Mouse (Mus musculus): Measurements from ENCODE around the gene Ptpn12. TPM values are rescaled to one million over a fixed set of nuclear protein-coding genes. Genes with fewer than 3 reads are reported as not detected.
A peak's percentile ranks its signal among the peaks of the same experiment; 100 is the strongest.

Gene Ptpn12
- total and polyA plus RNA-seq, 2 experiments from 2014 or later, result 11.6 to 23.8 TPM

DNA sequence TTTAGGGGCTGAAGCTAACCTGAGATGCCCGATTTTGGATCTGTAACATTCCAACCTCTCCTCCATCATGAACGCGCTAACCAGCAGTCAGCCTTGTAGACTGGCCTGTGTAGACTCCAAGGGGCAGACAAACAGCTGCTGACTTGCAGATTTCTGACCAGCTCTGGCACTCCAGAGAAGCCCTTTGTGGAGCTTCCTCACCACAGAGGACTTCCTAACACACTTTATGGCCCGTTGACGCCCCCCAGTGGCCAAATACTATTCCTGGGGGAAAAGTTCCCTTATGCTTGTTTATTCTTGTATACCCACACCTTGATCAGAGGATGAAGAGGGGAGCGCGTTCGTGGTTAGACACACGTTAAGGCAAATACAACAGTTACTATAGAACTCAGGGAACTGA is 86.7 kb downstream of the Ptpn12 start:
- Histone ChIP-seq H3K9me3 (replicated peaks; ENCODE audit: control insufficient read depth, low read length) (no peaks in the 10 kb centered on the region), H3K4me1 (ENCODE audit: control insufficient read depth, insufficient read depth) (no peaks in the 10 kb centered on the region; the same call in 1 of the 2 replicates), H3K36me3 (replicated peaks; ENCODE audit: control insufficient read depth, insufficient read depth, low read length) (no peaks in the 10 kb centered on the region), H3K4me2 (ENCODE audit: low read depth, low read length) (no peak overlapping the region), H3K4me3 (ENCODE audit: low read depth, low read length) (no peak overlapping the region), H3K27me3 (ENCODE audit: control insufficient read depth, insufficient read depth, low read length) (no peaks in the 10 kb centered on the region), H3K27ac (ENCODE audit: low read depth) (no peak overlapping the region), H3K9ac (replicated peaks; ENCODE audit: low read depth, low read length) (no peak overlapping the region)
- TF ChIP-seq EP300 (IDR thresholded peaks at IDR 0.05; ENCODE audit: low read depth) (no peak), CTCF (IDR thresholded peaks at IDR 0.05; ENCODE audit: low read depth) (peak; percentile 39)
- WGBS, result 57% methylated on average over 9 of the region's 9 CpGs
- peak; percentile 52; the same call in 1 of the 2 replicates for ATAC-seq (ENCODE audit: insufficient read depth, low read depth)
- no peak for DNase-seq (ENCODE audit: low spot score)

DNA sequence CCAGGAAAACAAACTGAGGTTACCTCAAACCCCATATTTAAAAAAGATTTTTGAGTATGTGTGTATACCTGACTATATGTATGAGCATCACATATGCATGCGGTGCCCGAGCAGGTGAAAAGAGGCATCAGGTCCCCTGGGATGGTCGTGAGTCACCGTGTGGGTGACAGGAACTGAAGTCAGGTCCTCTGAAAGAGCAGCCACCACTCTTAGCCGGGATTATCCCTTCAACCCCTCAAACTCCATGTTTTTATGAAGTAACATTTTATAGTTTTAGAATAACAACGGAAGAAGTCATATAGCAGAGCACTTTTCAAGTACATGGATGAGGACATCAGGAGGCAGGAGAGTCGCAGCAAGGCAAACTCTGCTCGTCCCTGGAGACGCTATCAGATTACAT is 87.2 kb downstream of the Ptpn12 start:
- no peak for TF ChIP-seq EP300 (IDR thresholded peaks at IDR 0.05; ENCODE audit: low read depth)
- no peak for TF ChIP-seq CTCF (IDR thresholded peaks at IDR 0.05; ENCODE audit: low read depth)
- Histone ChIP-seq H3K9me3 (replicated peaks; ENCODE audit: control insufficient read depth, low read length) (no peaks in the 10 kb centered on the region), H3K4me1 (ENCODE audit: control insufficient read depth, insufficient read depth) (no peaks in the 10 kb centered on the region; the same call in 1 of the 2 replicates), H3K4me2 (ENCODE audit: low read depth, low read length) (no peak overlapping the region), H3K27ac (ENCODE audit: low read depth) (no peak overlapping the region), H3K4me3 (ENCODE audit: low read depth, low read length) (no peak overlapping the region), H3K36me3 (replicated peaks; ENCODE audit: control insufficient read depth, insufficient read depth, low read length) (no peaks in the 10 kb centered on the region), H3K27me3 (ENCODE audit: control insufficient read depth, insufficient read depth, low read length) (no peaks in the 10 kb centered on the region), H3K9ac (replicated peaks; ENCODE audit: low read depth, low read length) (no peak overlapping the region)
- ATAC-seq (ENCODE audit: insufficient read depth, low read depth), result no peak
- DNase-seq (ENCODE audit: low spot score), result no peak
- 62% methylated on average over 9 of the region's 9 CpGs for WGBS

DNA sequence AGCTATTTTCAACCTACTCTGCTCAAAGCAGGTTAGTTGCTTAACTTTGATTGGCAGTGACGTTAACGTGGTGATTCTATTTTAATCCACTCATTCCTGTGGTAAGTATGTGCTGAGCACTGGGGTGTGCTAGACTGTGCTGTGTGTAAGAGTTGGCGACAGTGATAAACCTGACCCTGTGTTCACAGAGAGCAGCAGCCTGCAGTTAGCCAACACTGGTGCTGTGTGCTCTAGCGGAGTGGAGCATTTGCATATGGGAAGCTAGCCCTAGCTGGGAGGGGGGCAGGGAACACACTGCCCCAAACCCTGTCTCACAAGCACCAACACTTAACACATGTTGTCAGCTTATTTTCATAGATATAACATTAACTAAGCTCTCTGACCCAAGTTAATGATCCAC is 87.8 kb downstream of the Ptpn12 start:
- Histone ChIP-seq H3K4me3 (ENCODE audit: low read depth, low read length) (no peak overlapping the region), H3K9me3 (replicated peaks; ENCODE audit: control insufficient read depth, low read length) (no peaks in the 10 kb centered on the region), H3K27ac (ENCODE audit: low read depth) (peak overlapping the region; percentile 58), H3K27me3 (ENCODE audit: control insufficient read depth, insufficient read depth, low read length) (no peaks in the 10 kb centered on the region), H3K36me3 (replicated peaks; ENCODE audit: control insufficient read depth, insufficient read depth, low read length) (no peaks in the 10 kb centered on the region), H3K4me1 (ENCODE audit: control insufficient read depth, insufficient read depth) (no peaks in the 10 kb centered on the region; the same call in 1 of the 2 replicates), H3K4me2 (ENCODE audit: low read depth, low read length) (peak overlapping the region; percentile 10; the same call in 1 of the 2 replicates), H3K9ac (replicated peaks; ENCODE audit: low read depth, low read length) (no peak overlapping the region)
- 16% methylated on average over 4 of the region's 4 CpGs for WGBS
- ATAC-seq (ENCODE audit: insufficient read depth, low read depth) (peak; percentile 80), DNase-seq (ENCODE audit: low spot score) (peak; percentile 30)
- TF ChIP-seq EP300 (IDR thresholded peaks at IDR 0.05; ENCODE audit: low read depth) (no peak), CTCF (IDR thresholded peaks at IDR 0.05; ENCODE audit: low read depth) (no peak)

DNA sequence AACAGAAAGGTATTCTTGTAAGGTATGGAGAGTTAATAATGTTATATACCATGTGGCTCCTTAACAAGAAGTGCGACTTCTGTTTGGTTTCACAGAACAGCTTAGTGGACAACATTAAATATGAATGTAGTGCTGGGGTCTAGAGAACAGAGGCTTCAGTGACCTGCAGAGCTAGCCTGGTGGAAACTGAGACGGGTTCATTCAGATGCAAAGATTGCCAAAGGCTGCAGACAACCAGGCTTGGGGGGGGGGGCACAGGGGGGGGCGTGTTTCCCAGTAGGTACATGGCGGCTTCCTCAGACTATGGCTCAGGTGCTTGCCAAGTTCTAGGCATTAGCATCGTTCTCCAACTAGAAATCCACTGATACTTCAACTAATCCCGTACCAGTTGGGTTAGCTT is 91.3 kb downstream of the Ptpn12 start:
- Histone ChIP-seq H3K27me3 (ENCODE audit: control insufficient read depth, insufficient read depth, low read length) (no peaks in the 10 kb centered on the region), H3K4me2 (ENCODE audit: low read depth, low read length) (no peak overlapping the region), H3K36me3 (replicated peaks; ENCODE audit: control insufficient read depth, insufficient read depth, low read length) (no peaks in the 10 kb centered on the region), H3K4me1 (ENCODE audit: control insufficient read depth, insufficient read depth) (no peaks in the 10 kb centered on the region; the same call in 1 of the 2 replicates), H3K9ac (replicated peaks; ENCODE audit: low read depth, low read length) (no peak overlapping the region), H3K4me3 (ENCODE audit: low read depth, low read length) (no peak overlapping the region), H3K27ac (ENCODE audit: low read depth) (no peak overlapping the region), H3K9me3 (replicated peaks; ENCODE audit: control insufficient read depth, low read length) (no peaks in the 10 kb centered on the region)
- 82% methylated on average over 6 of the region's 6 CpGs for whole genome bisulfite sequencing
- ATAC-seq (ENCODE audit: insufficient read depth, low read depth) (no peak), DNase-seq (ENCODE audit: low spot score) (no peak)
- no peak for TF ChIP-seq CTCF (IDR thresholded peaks at IDR 0.05; ENCODE audit: low read depth)
- TF ChIP-seq EP300 (IDR thresholded peaks at IDR 0.05; ENCODE audit: low read depth), result no peak

DNA sequence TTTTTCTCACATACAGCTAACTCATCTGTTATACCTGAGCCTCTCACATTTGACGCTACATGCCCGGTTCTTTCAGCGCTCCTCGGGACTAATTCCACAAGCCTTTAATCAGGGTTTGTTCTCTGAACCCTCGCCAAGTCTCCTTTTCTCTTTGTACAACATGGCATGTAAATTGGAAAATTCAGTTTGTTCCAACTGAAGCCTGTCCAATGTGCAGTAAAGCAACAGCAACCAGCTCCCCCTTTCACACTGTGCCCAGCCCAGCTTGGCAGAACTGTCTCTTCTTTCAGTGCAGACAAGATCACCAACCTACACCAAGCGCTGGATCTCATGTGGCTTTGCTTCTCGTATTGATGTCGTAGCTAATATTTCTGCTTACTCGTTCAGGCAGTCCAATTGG is 92.4 kb downstream of the Ptpn12 start:
- H3K4me3 ChIP-seq (ENCODE audit: low read depth, low read length), result no peak overlapping the region
- ATAC-seq (ENCODE audit: insufficient read depth, low read depth) (no peak), DNase-seq (ENCODE audit: low spot score) (no peak)
- 81% methylated on average over 9 of the region's 9 CpGs for WGBS
- no peak overlapping the region for H3K27ac ChIP-seq (ENCODE audit: low read depth)
- no peak overlapping the region for H3K4me2 ChIP-seq (ENCODE audit: low read depth, low read length)
- no peaks in the 10 kb centered on the region for H3K27me3 ChIP-seq (ENCODE audit: control insufficient read depth, insufficient read depth, low read length)
- no peaks in the 10 kb centered on the region; the same call in 1 of the 2 replicates for H3K4me1 ChIP-seq (ENCODE audit: control insufficient read depth, insufficient read depth)
- H3K9ac ChIP-seq (replicated peaks; ENCODE audit: low read depth, low read length), result no peak overlapping the region
- H3K9me3 ChIP-seq (replicated peaks; ENCODE audit: control insufficient read depth, low read length), result no peaks in the 10 kb centered on the region
- TF ChIP-seq EP300 (IDR thresholded peaks at IDR 0.05; ENCODE audit: low read depth) (no peak), CTCF (IDR thresholded peaks at IDR 0.05; ENCODE audit: low read depth) (no peak)
- H3K36me3 ChIP-seq (replicated peaks; ENCODE audit: control insufficient read depth, insufficient read depth, low read length), result no peaks in the 10 kb centered on the region

DNA sequence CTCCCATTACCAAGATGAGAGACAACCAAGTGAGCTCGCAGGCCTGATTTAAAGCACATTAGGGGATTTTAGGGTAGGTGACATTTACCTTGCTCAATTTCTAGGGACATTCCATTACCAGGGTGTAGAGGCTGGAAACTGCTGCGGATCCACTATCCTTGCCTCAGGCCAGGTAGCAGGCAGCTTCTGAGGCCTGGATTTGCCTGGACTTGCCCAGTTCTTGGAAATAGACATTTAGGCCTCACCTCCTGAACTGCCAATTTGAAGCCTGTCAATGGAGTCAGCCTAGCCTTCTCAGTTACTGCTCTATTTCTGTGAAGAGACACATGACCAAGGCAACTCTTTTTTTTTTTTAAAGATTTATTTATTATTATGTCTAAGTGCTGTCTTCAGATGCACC is 94.8 kb downstream of the Ptpn12 start:
- ATAC-seq (ENCODE audit: insufficient read depth, low read depth) (no peak), DNase-seq (ENCODE audit: low spot score) (no peak)
- WGBS, result 93% methylated on average over 2 of the region's 2 CpGs
- Histone ChIP-seq H3K9ac (replicated peaks; ENCODE audit: low read depth, low read length) (no peak overlapping the region), H3K27me3 (ENCODE audit: control insufficient read depth, insufficient read depth, low read length) (no peaks in the 10 kb centered on the region), H3K4me1 (ENCODE audit: control insufficient read depth, insufficient read depth) (no peaks in the 10 kb centered on the region), H3K27ac (ENCODE audit: low read depth) (no peak overlapping the region), H3K9me3 (replicated peaks; ENCODE audit: control insufficient read depth, low read length) (no peaks in the 10 kb centered on the region), H3K4me3 (ENCODE audit: low read depth, low read length) (no peak overlapping the region), H3K36me3 (replicated peaks; ENCODE audit: control insufficient read depth, insufficient read depth, low read length) (peaks cover 9% of the 10 kb centered on the region; the same call in 1 of the 2 replicates), H3K4me2 (ENCODE audit: low read depth, low read length) (no peak overlapping the region)
- TF ChIP-seq EP300 (IDR thresholded peaks at IDR 0.05; ENCODE audit: low read depth) (no peak), CTCF (IDR thresholded peaks at IDR 0.05; ENCODE audit: low read depth) (no peak)

Measured in heart, postnatal 0 days (tissue).